Mouse (Mus musculus) hindbrain, embryonic 15.5 days (tissue): ENCODE results near the gene Cntnap1. TPM values are rescaled to one million over a fixed set of nuclear protein-coding genes. Genes with fewer than 3 reads are reported as not detected.
"Not testable (repeated sequence)": the region's sequence is repeated elsewhere in the genome, so short reads cannot be mapped to it uniquely, and the experiment has no call there.

ENCODE experiments used
- ATAC-seq: fragments of 200-750 bp; cut with Nextera tagmentation; 2 replicates; pipeline ENCODE4 v1.8.0; 2017; ENCODE audit warnings: low read depth, moderate number of reproducible peaks, moderate TSS enrichment; ENCODE audit not compliant: low FRiP score
- H3K27ac ChIP-seq: fragments of 300-500 bp; sonication (generic); replicated peaks from 2 replicates; pipeline ENCODE4 v1.5.1; 2015; ENCODE audit warnings: mild to moderate bottlenecking, inconsistent platforms
- H3K27me3 ChIP-seq: fragments of 300-500 bp; sonication (generic); 2 replicates; pipeline ENCODE4 v1.6.1; 2015; ENCODE audit warnings: control low read depth, inconsistent platforms
- H3K36me3 ChIP-seq: fragments of 300-500 bp; sonication (generic); 2 replicates; pipeline ENCODE4 v1.6.1; 2015; ENCODE audit warnings: control low read depth, inconsistent platforms
- H3K4me1 ChIP-seq: fragments of 300-500 bp; sonication (generic); replicated peaks from 2 replicates; pipeline ENCODE4 v1.6.1; 2015; ENCODE audit warnings: control low read depth, inconsistent platforms
- H3K4me2 ChIP-seq: fragments of 300-500 bp; sonication (generic); 2 replicates; pipeline ENCODE4 v1.6.1; 2015; ENCODE audit warnings: moderate library complexity, mild to moderate bottlenecking, inconsistent platforms
- H3K4me3 ChIP-seq: fragments of 300-500 bp; sonication (generic); 2 replicates; pipeline ENCODE4 v1.5.1; 2015; ENCODE audit warnings: mild to moderate bottlenecking, inconsistent platforms
- H3K9ac ChIP-seq: fragments of 300-500 bp; sonication (generic); 2 replicates; pipeline ENCODE4 v1.6.1; 2015; ENCODE audit warnings: inconsistent platforms
- H3K9me3 ChIP-seq: fragments of 300-500 bp; sonication (generic); 2 replicates; pipeline ENCODE4 v1.6.1; 2016; ENCODE audit warnings: control low read depth, inconsistent platforms
- WGBS: fragments of 180-500 bp; shearing (Covaris S2); methylation state at CpG from one replicate; pipeline ENCODE4 v1.1.7; 2015; 5-methylcytosine and 5-hydroxymethylcytosine counted together
- polyA plus RNA-seq: library from polyadenylated mRNA; unstranded; fragments of >200 nt; fragmentation: Nextera tagmentation; extraction: Ambion mirVana; gene quantifications from 2 replicates; pipeline ENCODE4 v1.2.1, GENCODE M21; 2015

The Cntnap1 gene
- polyA plus RNA-seq, 1 experiment from 2014 or later, result 8.0 TPM

DNA sequence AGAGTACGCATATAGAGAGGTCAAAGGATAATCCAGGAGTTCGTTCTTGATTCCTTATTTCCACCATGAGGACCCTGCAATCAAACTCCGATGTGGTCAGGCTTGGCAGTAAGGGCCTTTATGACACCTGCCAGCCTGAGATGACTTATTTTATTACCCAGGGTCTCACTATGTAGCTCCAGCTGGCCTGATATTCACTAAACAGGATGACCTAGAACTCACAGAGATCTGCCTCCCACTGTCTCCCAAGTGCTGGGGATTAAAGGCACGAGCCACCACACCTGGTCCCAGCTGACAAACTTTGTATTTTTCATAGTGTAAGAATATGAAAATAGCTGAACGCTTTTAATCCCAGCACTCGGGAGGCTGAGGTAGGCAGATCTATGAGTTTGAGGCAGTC lies 15.2 kb upstream of the Cntnap1 start:
- WGBS, result 73% methylated on average over 6 of the region's 6 CpGs
- no peak for ATAC-seq
- Histone ChIP-seq H3K4me1 (peaks cover 14% of the 10 kb centered on the region), H3K4me3 (peak overlapping the region; percentile 51; the same call in 1 of the 2 replicates), H3K9ac (peak overlapping the region; percentile 70; the same call in 1 of the 2 replicates), H3K9me3 (no peaks in the 10 kb centered on the region), H3K27ac (peak overlapping the region; percentile 95), H3K27me3 (no peaks in the 10 kb centered on the region), H3K4me2 (peak overlapping the region; percentile 92), H3K36me3 (0 out of 2 replicates have a peak, but pooled peaks cover 6% of the 10 kb centered on the region)

DNA sequence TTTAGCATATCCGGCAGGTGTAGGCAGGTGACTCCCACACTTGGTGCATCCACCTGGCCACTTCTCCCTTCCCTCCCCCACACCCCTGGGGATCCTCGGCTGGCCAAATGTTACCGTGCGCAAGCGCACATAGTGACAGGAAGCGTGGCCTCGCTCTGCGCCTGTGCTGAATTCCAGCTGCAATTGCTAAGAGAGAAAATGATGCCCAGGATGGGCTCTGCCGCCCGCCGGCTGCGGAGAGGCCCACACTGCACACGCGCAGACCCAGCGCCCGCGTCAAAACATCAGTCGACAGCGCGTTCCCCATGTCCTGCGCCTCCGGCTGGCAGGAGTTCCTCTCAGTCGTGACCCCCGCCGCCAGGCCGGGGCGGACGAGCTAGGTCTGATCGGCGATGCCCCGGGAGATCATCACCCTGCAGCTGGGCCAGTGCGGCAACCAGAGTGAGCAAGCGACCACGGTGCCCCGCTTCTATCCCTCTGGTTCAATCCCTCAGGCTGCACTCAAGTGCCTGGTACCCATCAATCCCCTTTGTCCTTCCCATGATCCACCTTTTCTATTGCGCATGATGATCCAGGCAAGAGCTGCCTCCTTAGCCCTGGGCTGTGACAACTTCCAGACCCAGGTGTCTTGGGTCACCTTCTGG lies 14.5 kb upstream of the Cntnap1 start, which contains the start of gene Tubg2:
Gene Tubg2 (plus strand): TSS at position 180 of the 644 bp plus-strand sequence.
- 1% methylated on average over 36 of the region's 36 CpGs for WGBS
- H3K27me3 ChIP-seq, result no peaks in the 10 kb centered on the region
- ATAC-seq, result peak; percentile 94
- peak within 1 kb of the TSS; percentile 95 for H3K27ac ChIP-seq
- H3K9me3 ChIP-seq, result no peaks in the 10 kb centered on the region
- peak within 1 kb of the TSS; percentile 70 for H3K9ac ChIP-seq
- peak within 1 kb of the TSS; percentile 51 for H3K4me3 ChIP-seq
- H3K4me2 ChIP-seq, result peak within 1 kb of the TSS; percentile 92
- H3K36me3 ChIP-seq, result 0 out of 2 replicates have a peak, but pooled peaks cover 6% of the 10 kb centered on the region
- H3K4me1 ChIP-seq, result peaks cover 14% of the 10 kb centered on the region

DNA sequence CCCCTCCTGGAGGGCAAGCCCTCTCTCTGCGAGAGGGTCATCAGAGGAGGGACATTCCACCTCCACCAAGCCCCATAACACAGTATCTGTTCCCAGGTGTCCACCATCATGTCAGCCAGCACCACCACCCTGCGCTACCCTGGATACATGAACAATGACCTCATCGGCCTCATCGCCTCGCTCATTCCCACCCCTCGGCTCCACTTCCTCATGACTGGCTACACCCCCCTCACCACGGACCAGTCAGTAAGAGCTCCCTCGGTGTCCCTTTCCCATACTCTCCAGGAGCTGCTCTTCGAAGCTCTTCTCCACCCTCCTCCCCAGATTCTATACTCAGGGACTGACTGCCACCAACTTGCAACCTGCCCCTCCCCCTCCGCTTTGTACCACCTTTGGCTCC lies 10.2 kb upstream of the Cntnap1 start:
- not testable (repeated sequence) for ATAC-seq
- peaks cover 26% of the 10 kb centered on the region for H3K27me3 ChIP-seq

DNA sequence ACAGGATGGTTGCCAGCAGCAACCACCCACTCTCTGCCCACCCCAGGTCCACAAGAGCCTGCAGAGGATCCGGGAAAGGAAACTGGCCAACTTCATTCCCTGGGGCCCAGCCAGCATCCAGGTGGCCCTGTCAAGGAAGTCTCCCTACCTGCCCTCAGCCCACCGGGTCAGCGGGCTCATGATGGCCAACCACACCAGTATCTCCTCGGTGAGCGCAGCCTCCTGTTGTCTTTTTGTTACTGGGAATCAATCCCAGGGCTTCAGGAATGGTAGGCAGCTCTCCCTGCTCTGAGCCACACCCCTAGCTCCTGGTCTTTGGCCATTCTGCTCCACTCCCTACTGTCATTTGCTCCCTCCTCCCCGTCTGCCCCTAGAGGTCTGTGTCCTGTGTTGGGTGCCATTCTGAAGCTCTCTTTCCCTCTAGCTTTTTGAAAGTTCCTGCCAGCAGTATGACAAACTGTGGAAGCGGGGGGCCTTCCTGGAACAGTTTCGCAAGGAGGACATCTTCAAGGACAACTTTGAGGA lies 9.3 kb upstream of the Cntnap1 start:
- Histone ChIP-seq H3K4me1 (peaks cover 15% of the 10 kb centered on the region), H3K27me3 (peaks cover 34% of the 10 kb centered on the region), H3K36me3 (0 out of 2 replicates have a peak, but pooled peaks cover 16% of the 10 kb centered on the region)
- not testable (repeated sequence) for ATAC-seq, H3K4me3 ChIP-seq, H3K27ac ChIP-seq, H3K9ac ChIP-seq, H3K4me2 ChIP-seq, H3K9me3 ChIP-seq
- 79% methylated on average over 8 of the region's 8 CpGs for WGBS

More for the DNA sequence above, 10.2 kb upstream of the Cntnap1 start:
- Histone ChIP-seq H3K36me3 (0 out of 2 replicates have a peak, but pooled peaks cover 11% of the 10 kb centered on the region), H3K4me1 (peaks cover 20% of the 10 kb centered on the region)
- H3K4me3 ChIP-seq, H3K27ac ChIP-seq, H3K9me3 ChIP-seq, H3K9ac ChIP-seq, H3K4me2 ChIP-seq: not testable (repeated sequence)
- WGBS, result 81% methylated on average over 10 of the region's 10 CpGs

DNA sequence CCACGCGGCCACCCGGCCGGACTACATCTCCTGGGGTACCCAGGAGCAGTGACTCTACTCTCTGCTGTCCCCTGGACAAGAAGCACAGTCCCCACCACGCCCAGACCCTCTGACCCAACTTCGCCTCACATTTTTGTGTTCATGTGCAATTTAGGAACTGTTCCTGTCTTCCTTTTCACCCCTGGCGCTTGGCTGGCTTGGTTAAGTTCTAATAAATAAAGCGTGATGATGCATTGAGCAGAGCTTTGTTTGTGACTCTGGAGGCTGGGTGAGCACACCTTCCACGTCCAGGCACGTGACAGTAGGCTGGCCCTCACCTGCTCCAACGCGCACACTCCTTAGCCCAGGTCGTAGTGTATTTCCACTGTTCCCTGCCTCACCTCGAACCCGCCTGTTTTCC lies 8.8 kb upstream of the Cntnap1 start:
- no peak overlapping the region for H3K4me2 ChIP-seq
- no peak overlapping the region for H3K9ac ChIP-seq
- H3K27ac ChIP-seq, result no peak overlapping the region
- peaks cover 10% of the 10 kb centered on the region for H3K4me1 ChIP-seq
- H3K9me3 ChIP-seq, result no peaks in the 10 kb centered on the region
- H3K27me3 ChIP-seq, result peaks cover 39% of the 10 kb centered on the region
- no peak for ATAC-seq
- 91% methylated on average over 15 of the region's 15 CpGs for WGBS
- H3K36me3 ChIP-seq, result peaks cover 20% of the 10 kb centered on the region; the same call in 1 of the 2 replicates
- no peak overlapping the region for H3K4me3 ChIP-seq

DNA sequence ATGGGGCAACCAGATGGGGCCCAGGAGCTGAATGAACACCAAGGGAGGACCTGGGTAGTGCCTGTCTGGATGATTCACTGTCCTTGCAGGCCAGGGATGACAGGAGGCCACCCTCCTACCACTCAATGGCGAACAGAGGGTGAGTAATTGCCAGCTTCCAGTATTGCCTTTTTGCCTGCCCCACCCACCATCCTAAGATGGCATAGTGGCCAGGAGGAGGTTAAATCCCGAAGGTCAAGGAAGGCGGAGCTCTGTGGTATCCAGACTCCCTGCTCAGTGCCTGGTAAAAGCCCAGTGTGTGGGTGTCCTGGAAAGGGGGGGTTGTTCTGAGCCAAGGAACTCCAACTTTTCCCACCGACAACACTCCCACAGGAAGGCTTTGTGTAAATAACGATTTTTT lies 8.0 kb upstream of the Cntnap1 start:
- no peak; the same call in 1 of the 2 replicates for ATAC-seq
- H3K4me2 ChIP-seq, result no peak overlapping the region
- H3K4me1 ChIP-seq, result peaks cover 8% of the 10 kb centered on the region; the same call in 1 of the 2 replicates
- H3K27me3 ChIP-seq, result peaks cover 46% of the 10 kb centered on the region
- H3K4me3 ChIP-seq, result no peak overlapping the region
- H3K9ac ChIP-seq, result no peak overlapping the region
- peaks cover 27% of the 10 kb centered on the region for H3K36me3 ChIP-seq
- H3K9me3 ChIP-seq, result no peaks in the 10 kb centered on the region
- WGBS, result 56% methylated on average over 5 of the region's 5 CpGs
- no peak overlapping the region for H3K27ac ChIP-seq

DNA sequence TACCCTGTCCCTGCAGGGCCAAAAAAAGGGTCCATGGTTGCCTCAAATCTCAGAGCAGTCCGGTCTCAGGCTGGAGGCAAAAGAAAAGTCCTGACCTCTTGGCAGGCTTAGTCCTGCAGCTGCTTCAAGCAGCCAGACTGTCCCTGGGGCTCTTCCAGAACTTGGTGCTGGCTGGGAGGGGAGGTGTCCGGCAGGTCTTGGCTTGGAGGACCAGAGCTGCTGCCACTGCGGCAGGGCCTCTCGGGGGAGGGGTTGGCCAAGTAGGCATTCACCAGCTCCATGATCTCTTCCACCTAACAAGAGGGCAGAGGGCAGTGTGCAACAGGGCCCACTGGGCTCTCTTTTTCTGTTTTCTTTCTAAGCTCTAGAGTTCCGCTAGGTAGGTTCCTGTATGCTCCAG lies 7.6 kb upstream of the Cntnap1 start:
- H3K4me1 ChIP-seq, result peaks cover 8% of the 10 kb centered on the region; the same call in 1 of the 2 replicates
- no peaks in the 10 kb centered on the region for H3K9me3 ChIP-seq
- no peak overlapping the region for H3K4me2 ChIP-seq
- WGBS, result 41% methylated on average over 5 of the region's 5 CpGs
- no peak overlapping the region for H3K4me3 ChIP-seq
- H3K27me3 ChIP-seq, result peaks cover 51% of the 10 kb centered on the region
- peaks cover 32% of the 10 kb centered on the region for H3K36me3 ChIP-seq
- H3K27ac ChIP-seq, result no peak overlapping the region
- no peak; the same call in 1 of the 2 replicates for ATAC-seq
- H3K9ac ChIP-seq, result no peak overlapping the region

DNA sequence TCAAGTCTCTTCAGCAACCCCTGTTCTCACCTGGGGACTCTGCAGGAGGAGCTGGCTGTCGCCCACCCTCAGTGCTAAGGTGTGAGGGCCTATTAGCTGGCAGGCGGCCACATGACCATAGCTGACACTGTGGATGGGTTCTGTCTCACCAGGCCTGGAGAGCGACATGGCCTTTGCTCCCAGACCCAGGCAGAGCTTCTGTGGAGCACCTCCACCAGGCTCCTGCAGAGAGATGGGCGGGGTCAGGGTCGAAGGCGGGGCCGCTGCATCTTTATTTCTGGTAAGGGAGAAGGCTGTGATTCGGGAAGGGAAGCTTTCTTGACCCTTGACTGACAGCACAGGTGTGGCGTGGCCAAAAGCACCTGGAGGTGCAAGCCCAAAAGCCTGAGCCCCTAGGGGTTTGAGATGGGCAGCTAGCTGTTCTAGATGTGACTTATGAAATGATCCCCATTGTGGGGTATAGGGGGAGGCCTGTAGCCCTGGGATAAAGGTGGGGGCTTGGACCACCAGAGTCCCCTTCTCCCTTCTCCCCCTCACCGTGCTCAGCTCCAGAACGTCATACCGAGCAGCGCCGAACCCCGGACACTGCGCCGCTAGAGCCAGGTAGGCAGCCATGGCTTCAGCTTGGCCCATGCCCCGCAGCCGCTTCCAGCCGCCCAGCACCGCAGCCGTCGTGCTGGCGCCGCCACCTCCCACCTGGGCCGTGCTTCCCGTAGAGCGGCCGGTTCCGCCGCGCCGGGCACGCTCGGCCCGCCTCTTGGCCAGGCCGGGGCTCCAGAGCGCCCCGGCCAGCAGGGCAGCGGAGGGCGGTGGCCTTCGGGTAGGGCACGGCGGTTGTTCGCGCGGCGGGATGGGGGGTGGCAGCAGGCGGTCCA lies 6.6 kb upstream of the Cntnap1 start:
- WGBS, result 19% methylated on average over 48 of the region's 49 CpGs
- Histone ChIP-seq H3K27me3 (peaks cover 59% of the 10 kb centered on the region), H3K9me3 (no peaks in the 10 kb centered on the region), H3K4me3 (peak overlapping the region; percentile 21), H3K4me2 (peak overlapping the region; percentile 44), H3K27ac (no peak overlapping the region), H3K4me1 (peaks cover 11% of the 10 kb centered on the region), H3K36me3 (peaks cover 28% of the 10 kb centered on the region), H3K9ac (no peak overlapping the region)
- ATAC-seq, result no peak

DNA sequence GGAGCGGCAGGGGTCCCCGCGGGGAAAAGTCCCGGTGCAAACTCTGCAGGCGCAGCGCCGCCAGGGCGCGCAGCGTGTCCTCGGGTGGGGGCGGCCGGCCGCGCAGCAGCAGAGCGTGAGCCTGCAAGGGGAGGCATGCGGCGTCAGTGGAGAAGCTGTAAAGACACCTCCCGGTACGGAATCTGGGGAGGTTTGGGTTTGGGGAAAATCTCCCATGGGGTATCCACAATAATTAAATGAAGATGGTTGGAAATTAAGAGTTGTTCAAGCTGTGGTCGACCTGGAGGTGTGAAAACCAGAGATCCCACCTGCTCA lies 6.0 kb upstream of the Cntnap1 start:
- peak overlapping the region; percentile 21 for H3K4me3 ChIP-seq
- peaks cover 59% of the 10 kb centered on the region for H3K27me3 ChIP-seq
- no peak overlapping the region for H3K27ac ChIP-seq
- H3K9ac ChIP-seq, result no peak overlapping the region
- WGBS, result 14% methylated on average over 21 of the region's 21 CpGs
- peaks cover 28% of the 10 kb centered on the region for H3K36me3 ChIP-seq
- no peaks in the 10 kb centered on the region for H3K9me3 ChIP-seq
- peak overlapping the region; percentile 44 for H3K4me2 ChIP-seq
- H3K4me1 ChIP-seq, result peaks cover 17% of the 10 kb centered on the region
- ATAC-seq, result no peak

DNA sequence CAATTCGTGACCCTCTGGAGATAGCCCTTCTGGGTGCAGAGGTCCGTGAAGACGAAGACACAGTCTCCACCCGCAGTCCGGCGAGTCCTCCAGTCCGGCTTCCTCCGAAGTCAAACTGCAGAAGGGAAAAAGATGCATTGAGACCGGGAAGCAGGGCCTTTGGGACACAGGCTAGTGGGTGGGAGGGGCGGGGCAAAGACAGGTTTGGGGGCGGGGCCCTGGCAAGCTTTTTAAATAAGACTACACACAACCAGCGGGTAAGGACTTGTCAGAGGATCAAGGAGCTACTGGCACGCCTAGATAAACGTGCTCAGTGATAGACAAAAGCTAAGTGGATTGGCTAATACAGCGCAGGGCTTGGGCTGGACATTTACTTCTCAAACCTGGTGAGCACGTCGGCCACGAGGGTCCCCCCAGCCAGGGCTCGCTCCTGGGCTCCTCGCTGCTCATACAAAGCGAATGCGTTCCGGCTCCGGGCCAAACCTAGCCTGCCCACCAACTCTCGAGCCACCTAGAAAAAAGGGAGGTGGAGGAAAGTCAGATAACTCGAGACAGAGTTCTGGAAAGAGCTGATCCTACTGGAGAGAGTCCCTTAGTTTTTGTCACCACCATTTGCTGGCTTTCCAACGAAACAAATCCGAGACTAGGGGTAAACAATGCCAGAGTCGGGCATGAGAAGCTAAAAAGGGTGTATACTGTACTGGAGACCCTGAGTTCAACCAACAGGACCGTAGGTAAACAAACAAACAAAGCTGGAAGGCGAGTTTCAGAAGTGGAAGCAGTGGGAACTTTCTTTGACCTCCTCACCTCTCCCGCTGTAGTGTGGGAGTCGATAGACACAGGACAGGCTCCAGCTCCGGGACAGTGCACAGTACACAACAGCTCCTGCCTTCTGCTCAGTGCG lies 5.4 kb upstream of the Cntnap1 start:
- Histone ChIP-seq H3K9ac (no peak overlapping the region), H3K27ac (no peak overlapping the region), H3K4me2 (peak overlapping the region; percentile 44), H3K36me3 (peaks cover 28% of the 10 kb centered on the region), H3K27me3 (peaks cover 62% of the 10 kb centered on the region), H3K4me1 (peaks cover 23% of the 10 kb centered on the region), H3K4me3 (no peak overlapping the region), H3K9me3 (no peaks in the 10 kb centered on the region)
- 28% methylated on average over 35 of the region's 35 CpGs for WGBS
- ATAC-seq, result no peak

DNA sequence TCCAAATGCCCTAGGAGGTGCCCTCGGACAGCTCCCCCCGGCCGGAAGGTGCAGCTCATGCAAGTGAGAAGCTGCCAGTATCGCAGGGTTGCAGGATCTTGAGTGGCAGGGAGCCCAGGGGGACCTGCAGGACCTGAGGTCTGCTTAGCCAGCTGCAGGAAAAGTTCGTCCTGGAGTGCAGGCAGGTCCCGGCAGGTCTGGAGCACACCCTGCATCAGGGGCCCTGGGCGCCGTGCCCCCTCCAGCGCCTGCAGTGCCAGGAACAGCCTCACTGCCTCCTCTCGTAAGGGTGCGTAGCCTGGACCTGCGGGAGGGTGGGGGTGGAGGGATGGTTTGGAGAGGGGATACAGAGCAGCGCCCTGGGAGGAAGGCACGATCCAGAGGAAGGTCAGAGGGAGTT lies 4.0 kb upstream of the Cntnap1 start:
- 60% methylated on average over 14 of the region's 14 CpGs for WGBS

More for the DNA sequence above, 4.0 kb upstream of the Cntnap1 start:
- Histone ChIP-seq H3K27ac (no peak overlapping the region), H3K9ac (no peak overlapping the region), H3K4me2 (no peak overlapping the region), H3K4me1 (peaks cover 31% of the 10 kb centered on the region), H3K9me3 (no peaks in the 10 kb centered on the region), H3K27me3 (peaks cover 62% of the 10 kb centered on the region), H3K4me3 (no peak overlapping the region), H3K36me3 (peaks cover 28% of the 10 kb centered on the region)
- ATAC-seq, result no peak
